Mouse (Mus musculus) hindbrain, embryonic 16.5 days (tissue): ENCODE measurements at regions not wholly inside any gene's neighbourhood (a gene's known extent, or its start where the extent isn't known, plus 50 kb on each side); places are given as distances from the start of the nearest gene placed in this dataset.
A peak's percentile ranks its signal among the peaks of the same experiment; 100 is the strongest.

ENCODE experiments used
- ATAC-seq: fragments of 200-750 bp; cut with Nextera tagmentation; 2 replicates; pipeline ENCODE4 v1.8.0; 2017; ENCODE audit warnings: moderate TSS enrichment, moderate library complexity
- H3K27ac ChIP-seq: fragments of 300-500 bp; sonication (generic); 2 replicates; pipeline ENCODE4 v1.5.1; 2014; ENCODE audit warnings: low read depth, mild to moderate bottlenecking, control low read depth, low read length, moderate library complexity
- H3K27me3 ChIP-seq: fragments of 300-500 bp; sonication (generic); replicated peaks from 2 replicates; pipeline ENCODE4 v1.6.1; 2014; ENCODE audit warnings: low read length; ENCODE audit not compliant: control insufficient read depth, insufficient read depth
- H3K36me3 ChIP-seq: fragments of 300-500 bp; sonication (generic); 2 replicates; pipeline ENCODE4 v1.6.1; 2014; ENCODE audit warnings: mild to moderate bottlenecking, low read length, moderate library complexity, mixed read lengths; ENCODE audit not compliant: control insufficient read depth, insufficient read depth
- H3K4me1 ChIP-seq: fragments of 300-500 bp; sonication (generic); 2 replicates; pipeline ENCODE4 v1.6.1; 2014; ENCODE audit warnings: low read depth, low read length; ENCODE audit not compliant: control insufficient read depth, insufficient read depth
- H3K4me2 ChIP-seq: fragments of 300-500 bp; sonication (generic); 2 replicates; pipeline ENCODE4 v1.6.1; 2014; ENCODE audit warnings: mild to moderate bottlenecking, low read length, control low read depth, moderate library complexity
- H3K4me3 ChIP-seq: fragments of 300-500 bp; sonication (generic); 2 replicates; pipeline ENCODE4 v1.5.1; 2014; ENCODE audit warnings: mild to moderate bottlenecking, low read length, control low read depth, moderate library complexity
- H3K9ac ChIP-seq: fragments of 300-500 bp; sonication (generic); 2 replicates; pipeline ENCODE4 v1.6.1; 2014; ENCODE audit warnings: low read depth, mild to moderate bottlenecking, control low read depth, low read length, moderate library complexity
- H3K9me3 ChIP-seq: fragments of 300-500 bp; sonication (generic); 2 replicates; pipeline ENCODE4 v1.6.1; 2014; ENCODE audit warnings: mild to moderate bottlenecking, low read length, moderate library complexity; ENCODE audit not compliant: control insufficient read depth
- WGBS: fragments of 180-500 bp; shearing (Covaris S2); extraction: QIAGEN DNeasy Blood & Tissue Kit; methylation state at CpG from one replicate; pipeline ENCODE4 v1.1.7; 2014; 5-methylcytosine and 5-hydroxymethylcytosine counted together

DNA sequence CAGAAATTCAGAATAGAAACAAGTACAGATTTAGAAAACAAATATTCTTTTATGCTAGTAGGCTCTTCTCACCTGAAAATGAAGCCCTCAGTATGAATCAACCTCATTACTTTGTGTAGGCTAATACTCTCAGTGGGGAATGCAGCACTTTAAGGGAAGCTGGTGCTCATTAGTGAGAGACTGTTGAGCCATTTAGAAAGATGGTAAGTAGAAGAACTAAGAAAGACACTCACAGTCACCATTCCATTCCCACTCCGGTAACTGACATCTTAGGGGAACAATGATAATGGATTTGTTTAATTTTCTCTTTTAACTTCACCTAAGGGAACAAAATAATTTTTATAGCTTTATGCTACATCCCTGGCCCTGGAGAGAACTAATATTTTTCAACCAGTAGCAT lies 648.0 kb upstream of the Nova1 start:
- ATAC-seq, result peak; percentile 68
- H3K4me1 ChIP-seq, result no peaks in the 10 kb centered on the region
- no peaks in the 10 kb centered on the region for H3K27me3 ChIP-seq
- H3K4me3 ChIP-seq, result no peak overlapping the region
- no peak overlapping the region for H3K4me2 ChIP-seq
- WGBS, result 52% methylated on average over 1 of the region's 1 CpGs
- H3K27ac ChIP-seq, result no peak overlapping the region
- H3K9ac ChIP-seq, result no peak overlapping the region
- no peaks in the 10 kb centered on the region for H3K36me3 ChIP-seq
- H3K9me3 ChIP-seq, result no peaks in the 10 kb centered on the region

DNA sequence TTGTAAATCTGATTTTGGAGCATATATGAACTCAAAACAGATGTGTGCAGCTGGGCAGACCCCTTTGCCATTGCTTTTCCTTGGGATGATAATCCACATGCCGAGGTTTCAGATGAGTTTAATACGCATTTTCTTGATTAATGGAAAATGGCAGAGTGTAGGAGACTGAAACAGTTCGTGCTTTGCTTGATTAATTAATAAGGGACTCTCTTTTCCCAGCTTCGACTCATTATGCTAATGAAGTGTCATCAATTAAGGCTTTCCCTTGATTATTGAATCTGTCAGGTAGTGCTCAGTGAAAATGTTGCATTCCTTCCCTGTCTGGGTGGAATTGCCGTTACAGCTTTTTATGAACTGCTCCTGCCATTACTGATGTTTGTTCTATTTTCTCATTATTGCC lies 647.2 kb upstream of the Nova1 start:
- H3K9me3 ChIP-seq, result no peaks in the 10 kb centered on the region
- H3K36me3 ChIP-seq, result no peaks in the 10 kb centered on the region
- H3K9ac ChIP-seq, result no peak overlapping the region
- WGBS, result 35% methylated on average over 5 of the region's 5 CpGs
- H3K4me2 ChIP-seq, result no peak overlapping the region
- H3K27me3 ChIP-seq, result no peaks in the 10 kb centered on the region
- peak; percentile 85 for ATAC-seq
- no peak overlapping the region for H3K4me3 ChIP-seq
- H3K27ac ChIP-seq, result 0 out of 2 replicates have a peak overlapping the region, but pooled peaks have one; percentile 23
- H3K4me1 ChIP-seq, result no peaks in the 10 kb centered on the region

DNA sequence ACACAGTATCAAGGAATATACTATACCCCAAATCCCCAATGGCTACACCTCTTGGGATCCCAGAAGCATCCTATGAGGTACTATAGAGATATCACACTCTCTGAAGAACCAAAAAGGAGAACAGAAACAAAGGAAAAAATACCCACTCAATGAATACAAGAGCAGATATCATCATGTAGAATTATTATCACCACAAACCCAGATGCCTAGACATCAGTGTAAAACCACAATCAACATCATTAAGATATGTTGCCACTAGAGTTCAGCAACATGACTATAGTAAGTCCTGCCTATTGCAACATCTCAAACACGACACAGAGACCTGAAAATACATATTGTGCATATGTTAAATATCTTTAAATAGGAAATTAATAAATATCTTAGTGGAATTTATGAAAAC lies 612.9 kb upstream of the Nova1 start:
- WGBS, result 62% methylated on average over 1 of the region's 1 CpGs
- no peak overlapping the region for H3K27ac ChIP-seq
- H3K36me3 ChIP-seq, result no peaks in the 10 kb centered on the region
- H3K9me3 ChIP-seq, result no peaks in the 10 kb centered on the region
- no peak overlapping the region for H3K4me2 ChIP-seq
- H3K27me3 ChIP-seq, result no peaks in the 10 kb centered on the region
- H3K4me3 ChIP-seq, result no peak overlapping the region
- ATAC-seq, result no peak
- no peaks in the 10 kb centered on the region for H3K4me1 ChIP-seq
- no peak overlapping the region for H3K9ac ChIP-seq

DNA sequence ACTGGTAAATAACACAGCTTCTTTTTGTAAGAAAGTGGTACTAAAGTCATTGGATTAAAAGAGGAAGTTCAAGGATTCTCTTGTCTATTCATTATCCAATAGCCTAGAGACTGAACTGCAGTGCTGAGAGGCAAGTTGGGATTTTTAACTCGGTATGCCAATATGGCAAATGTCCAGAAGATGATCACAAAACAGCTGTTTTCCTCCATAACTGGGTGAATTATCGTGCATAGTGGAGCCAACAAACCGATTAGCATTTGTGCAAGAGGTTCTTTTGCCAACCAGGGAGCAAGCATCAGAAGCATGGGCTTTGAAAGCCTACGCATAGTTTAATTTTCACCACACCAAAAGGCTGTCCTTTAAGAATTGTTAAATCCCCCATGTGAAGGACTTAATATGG lies 593.5 kb upstream of the Nova1 start:
- Histone ChIP-seq H3K27me3 (no peaks in the 10 kb centered on the region), H3K4me2 (no peak overlapping the region), H3K4me3 (no peak overlapping the region), H3K9ac (no peak overlapping the region), H3K36me3 (no peaks in the 10 kb centered on the region), H3K4me1 (no peaks in the 10 kb centered on the region), H3K27ac (no peak overlapping the region), H3K9me3 (no peaks in the 10 kb centered on the region)
- no peak for ATAC-seq
- WGBS, result 63% methylated on average over 4 of the region's 4 CpGs

DNA sequence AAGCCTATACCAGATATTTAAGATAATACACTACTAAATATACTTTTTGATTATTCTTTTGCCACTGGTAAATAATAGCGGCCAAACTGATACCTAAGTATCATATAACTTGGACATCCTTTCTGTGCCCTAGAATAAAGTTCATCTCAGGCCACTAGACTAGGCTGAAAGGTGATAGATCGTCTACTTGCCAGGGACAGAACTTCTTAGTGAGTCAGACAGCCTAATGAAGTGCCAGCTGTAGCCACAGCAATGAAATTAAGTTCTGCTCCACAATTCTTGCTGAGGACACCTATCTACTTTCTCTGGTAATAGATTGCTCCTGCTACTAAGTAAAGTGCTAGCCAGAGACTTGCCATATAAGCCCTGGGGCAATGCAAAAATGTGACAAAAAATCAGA lies 587.8 kb upstream of the Nova1 start:
- no peaks in the 10 kb centered on the region for H3K9me3 ChIP-seq
- no peaks in the 10 kb centered on the region for H3K4me1 ChIP-seq
- H3K27me3 ChIP-seq, result no peaks in the 10 kb centered on the region
- no peaks in the 10 kb centered on the region for H3K36me3 ChIP-seq
- H3K4me2 ChIP-seq, result no peak overlapping the region
- H3K9ac ChIP-seq, result no peak overlapping the region
- H3K4me3 ChIP-seq, result no peak overlapping the region
- no peak for ATAC-seq
- 90% methylated on average over 2 of the region's 2 CpGs for whole genome bisulfite sequencing
- no peak overlapping the region for H3K27ac ChIP-seq

DNA sequence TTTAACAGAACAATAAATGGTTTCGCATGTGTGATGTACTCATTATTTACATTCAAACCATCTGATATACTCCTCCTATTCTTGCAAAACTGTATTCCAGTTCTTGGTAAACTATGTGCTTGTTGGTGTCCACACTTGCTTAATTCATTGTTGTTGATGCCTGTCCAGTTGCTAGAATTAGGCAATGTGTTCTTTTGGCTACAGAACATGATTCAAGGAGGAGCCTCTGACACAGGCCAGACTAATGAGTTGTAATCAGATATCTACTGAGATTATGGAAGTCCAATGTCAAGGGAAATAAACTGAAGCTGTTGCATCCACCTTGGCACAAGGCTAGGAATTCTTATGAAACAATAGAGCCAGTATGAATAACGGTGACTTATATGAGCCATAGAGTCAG lies 587.4 kb upstream of the Nova1 start:
- H3K4me3 ChIP-seq, result no peak overlapping the region
- H3K27me3 ChIP-seq, result no peaks in the 10 kb centered on the region
- H3K36me3 ChIP-seq, result no peaks in the 10 kb centered on the region
- H3K27ac ChIP-seq, result no peak overlapping the region
- WGBS, result 94% methylated on average over 2 of the region's 2 CpGs
- H3K9ac ChIP-seq, result no peak overlapping the region
- no peaks in the 10 kb centered on the region for H3K9me3 ChIP-seq
- ATAC-seq, result no peak
- no peak overlapping the region for H3K4me2 ChIP-seq
- H3K4me1 ChIP-seq, result no peaks in the 10 kb centered on the region

DNA sequence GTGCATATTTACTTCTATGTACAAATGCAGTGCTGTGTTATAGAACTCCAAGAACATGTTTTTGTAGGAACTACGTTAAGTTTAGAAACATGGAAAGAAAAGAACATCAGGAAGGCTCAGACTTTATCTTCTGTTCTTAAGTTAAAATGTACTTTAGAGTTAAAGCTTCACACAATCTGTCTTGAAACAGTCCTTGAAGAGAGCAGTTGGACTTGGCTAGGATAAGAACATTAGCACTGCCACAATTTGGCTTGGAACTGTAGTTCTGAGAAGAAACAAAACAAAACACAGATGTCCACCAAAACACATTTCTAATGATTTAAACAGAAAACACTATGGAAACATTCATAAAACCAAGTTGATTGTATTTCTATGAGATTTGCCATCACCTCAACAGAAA lies 564.5 kb upstream of the Nova1 start:
- Histone ChIP-seq H3K9me3 (no peaks in the 10 kb centered on the region; the same call in 1 of the 2 replicates), H3K4me3 (no peak overlapping the region), H3K4me1 (no peaks in the 10 kb centered on the region), H3K9ac (no peak overlapping the region), H3K36me3 (no peaks in the 10 kb centered on the region), H3K4me2 (no peak overlapping the region), H3K27me3 (no peaks in the 10 kb centered on the region), H3K27ac (no peak overlapping the region)
- ATAC-seq, result no peak
- WGBS, result 93% methylated on average over 1 of the region's 1 CpGs

DNA sequence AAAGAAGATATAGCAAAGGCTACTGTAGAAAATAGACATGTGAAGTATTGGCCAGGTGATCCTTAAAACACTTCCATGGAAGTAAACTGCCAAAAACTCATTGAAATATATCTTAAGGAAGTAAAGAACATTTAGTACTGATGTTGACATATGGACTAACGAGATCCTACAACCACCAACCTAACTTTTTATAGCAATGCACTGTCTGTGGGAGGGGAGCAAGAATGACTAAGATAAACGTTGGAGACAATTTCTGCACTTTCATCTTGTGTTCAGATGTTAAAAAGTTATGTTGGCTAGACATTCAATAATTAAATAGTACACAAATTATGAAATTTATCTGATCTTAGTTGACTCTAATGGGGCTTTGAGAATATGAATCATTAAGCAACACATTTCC lies 534.5 kb upstream of the Nova1 start:
- no peaks in the 10 kb centered on the region for H3K27me3 ChIP-seq
- H3K4me3 ChIP-seq, result no peak overlapping the region
- no peak overlapping the region for H3K4me2 ChIP-seq
- H3K27ac ChIP-seq, result no peak overlapping the region
- no peaks in the 10 kb centered on the region for H3K9me3 ChIP-seq
- no peak overlapping the region for H3K9ac ChIP-seq
- 77% methylated on average over 2 of the region's 2 CpGs for WGBS
- H3K4me1 ChIP-seq, result no peaks in the 10 kb centered on the region
- ATAC-seq, result no peak
- H3K36me3 ChIP-seq, result no peaks in the 10 kb centered on the region

DNA sequence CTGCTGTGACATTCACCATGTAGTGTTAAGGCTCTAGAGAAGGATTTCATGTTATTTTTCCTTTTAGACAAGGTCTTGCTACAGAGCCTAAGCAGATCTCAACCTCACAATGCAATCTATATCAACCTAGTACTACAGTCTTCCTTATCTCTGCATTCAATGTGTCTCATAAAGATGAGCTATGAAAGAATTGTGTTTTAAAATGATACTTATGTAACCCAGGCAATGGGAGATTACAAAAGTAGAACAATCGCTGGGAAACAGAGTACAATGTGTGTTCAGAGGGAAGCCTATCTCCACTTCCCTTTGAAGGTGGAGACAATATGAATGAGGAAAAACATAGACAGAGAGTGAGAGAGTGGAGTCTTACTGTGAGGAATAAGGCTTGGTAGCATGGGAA lies 532.5 kb upstream of the Nova1 start:
- no peak overlapping the region for H3K4me2 ChIP-seq
- H3K9ac ChIP-seq, result no peak overlapping the region
- no peaks in the 10 kb centered on the region for H3K9me3 ChIP-seq
- ATAC-seq, result no peak
- no peak overlapping the region for H3K27ac ChIP-seq
- 89% methylated on average over 1 of the region's 1 CpGs for WGBS
- no peaks in the 10 kb centered on the region for H3K4me1 ChIP-seq
- H3K36me3 ChIP-seq, result no peaks in the 10 kb centered on the region
- H3K4me3 ChIP-seq, result no peak overlapping the region
- no peaks in the 10 kb centered on the region for H3K27me3 ChIP-seq

DNA sequence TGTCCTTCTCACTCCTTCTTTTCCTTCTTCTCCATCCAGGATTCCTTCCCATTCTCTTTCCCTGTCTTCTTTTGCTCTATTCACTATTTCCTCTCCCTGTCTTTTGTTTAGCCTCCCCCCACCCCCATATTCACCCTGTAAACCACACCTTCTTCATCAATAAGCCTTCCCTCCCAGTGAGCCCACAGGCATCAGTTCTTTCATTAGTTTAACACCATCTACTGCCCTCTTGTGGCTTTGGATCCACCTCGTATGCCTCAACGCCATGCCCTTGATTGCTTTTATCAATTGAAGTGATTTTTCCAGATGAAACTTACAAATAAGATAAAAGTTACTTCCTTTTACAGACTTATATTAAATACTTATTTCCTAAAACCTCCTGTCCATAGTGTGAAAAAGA lies 494.7 kb upstream of the Nova1 start:
- Histone ChIP-seq H3K27me3 (no peaks in the 10 kb centered on the region), H3K36me3 (no peaks in the 10 kb centered on the region), H3K4me1 (no peaks in the 10 kb centered on the region), H3K9me3 (no peaks in the 10 kb centered on the region), H3K4me2 (no peak overlapping the region), H3K27ac (no peak overlapping the region), H3K4me3 (no peak overlapping the region), H3K9ac (no peak overlapping the region)
- ATAC-seq, result no peak
- WGBS, result 16% methylated on average over 2 of the region's 2 CpGs
